Mouse (Mus musculus): ENCODE results near the gene Slc26a9.

The Slc26a9 gene

GRCm38 (mm10) chr1:131743868-131744464 lies at the start of gene Slc26a9:
Slc26a9 (plus strand) TSS chr1:131744022.
- DNase-seq: no peak

- DNase-seq: no peak
These were observed 48.5 kb upstream of the Slc26a9 start for GRCm38 (mm10) chr1:131695308-131695707.

- no peak for DNase-seq
These were observed 47.5 kb upstream of the Slc26a9 start for GRCm38 (mm10) chr1:131696325-131696724.

- no peak for DNase-seq
These were observed 45.1 kb upstream of the Slc26a9 start for GRCm38 (mm10) chr1:131698770-131699169.

GRCm38 (mm10) chr1:131699642-131700041 lies 44.2 kb upstream of the Slc26a9 start:
- DNase-seq: no peak

GRCm38 (mm10) chr1:131700447-131700846 lies 43.4 kb upstream of the Slc26a9 start:
- DNase-seq: no peak

- no peak for DNase-seq
These were observed 42.4 kb upstream of the Slc26a9 start for GRCm38 (mm10) chr1:131701391-131701790.

- DNase-seq: no peak
These were observed 41.6 kb upstream of the Slc26a9 start for GRCm38 (mm10) chr1:131702094-131702766.

GRCm38 (mm10) chr1:131703482-131703881 lies 40.3 kb upstream of the Slc26a9 start:
- no peak for DNase-seq

- DNase-seq: peak; percentile 31 to 70
These were observed 35.5 kb upstream of the Slc26a9 start for GRCm38 (mm10) chr1:131708338-131708737.

- DNase-seq: no peak
These were observed 32.3 kb upstream of the Slc26a9 start for GRCm38 (mm10) chr1:131711518-131711917.

GRCm38 (mm10) chr1:131712386-131712785 lies 31.4 kb upstream of the Slc26a9 start:
- peak; percentile 15 to 72 for DNase-seq

GRCm38 (mm10) chr1:131714388-131715337 lies 29.2 kb upstream of the Slc26a9 start:
- no peak for DNase-seq

GRCm38 (mm10) chr1:131718952-131719694 lies 24.7 kb upstream of the Slc26a9 start:
- DNase-seq: no peak

- DNase-seq: no peak
These were observed 21.8 kb upstream of the Slc26a9 start for GRCm38 (mm10) chr1:131721989-131722388.

- no peak for DNase-seq
These were observed 20.3 kb upstream of the Slc26a9 start for GRCm38 (mm10) chr1:131723549-131723948.

- no peak for DNase-seq
These were observed 17.2 kb upstream of the Slc26a9 start for GRCm38 (mm10) chr1:131726586-131726985.

GRCm38 (mm10) chr1:131730639-131731437 lies 13.0 kb upstream of the Slc26a9 start:
- DNase-seq: no peak

GRCm38 (mm10) chr1:131733474-131734180 lies 10.2 kb upstream of the Slc26a9 start:
- no peak for DNase-seq

- DNase-seq: no peak
These were observed 9.1 kb upstream of the Slc26a9 start for GRCm38 (mm10) chr1:131734657-131735273.

- no peak for DNase-seq
These were observed 7.3 kb upstream of the Slc26a9 start for GRCm38 (mm10) chr1:131736494-131736893.

All from spleen, adult 18-20 months (tissue).